Mouse (Mus musculus): ENCODE results near the gene Rab26. TPM values are rescaled to one million over a fixed set of nuclear protein-coding genes. Genes with fewer than 3 reads are reported as not detected.
A peak's percentile ranks its signal among the peaks of the same experiment; 100 is the strongest.

Gene Rab26
- polyA plus RNA-seq, 1 experiment from 2014 or later, result 1.9 TPM

DNA sequence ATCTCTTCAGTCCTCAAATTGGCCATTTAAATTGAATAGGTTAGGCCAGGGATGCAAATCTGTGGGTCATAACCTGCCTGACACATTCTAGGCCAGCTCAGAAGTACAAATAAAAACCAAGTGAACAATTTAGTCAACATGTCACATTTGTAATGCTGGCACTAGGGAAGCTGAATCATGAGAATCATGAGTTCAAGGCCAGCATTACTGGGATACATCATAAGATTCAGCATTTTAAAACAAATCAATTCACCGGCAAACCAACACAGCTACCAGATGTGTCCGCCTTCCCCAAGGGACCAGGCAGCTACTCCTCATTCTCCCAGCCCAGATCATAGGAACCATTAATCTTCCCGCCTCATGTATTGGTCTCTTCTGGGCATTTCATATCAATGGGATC is 50.5 kb downstream of the Rab26 start:
- 86% methylated on average over 3 of the region's 3 CpGs for WGBS
- no peak overlapping the region for H3K9ac ChIP-seq (ENCODE audit: low read length)
- ATAC-seq (ENCODE audit: insufficient number of reproducible peaks, insufficient read depth, low FRiP score, low read depth), result no peak

DNA sequence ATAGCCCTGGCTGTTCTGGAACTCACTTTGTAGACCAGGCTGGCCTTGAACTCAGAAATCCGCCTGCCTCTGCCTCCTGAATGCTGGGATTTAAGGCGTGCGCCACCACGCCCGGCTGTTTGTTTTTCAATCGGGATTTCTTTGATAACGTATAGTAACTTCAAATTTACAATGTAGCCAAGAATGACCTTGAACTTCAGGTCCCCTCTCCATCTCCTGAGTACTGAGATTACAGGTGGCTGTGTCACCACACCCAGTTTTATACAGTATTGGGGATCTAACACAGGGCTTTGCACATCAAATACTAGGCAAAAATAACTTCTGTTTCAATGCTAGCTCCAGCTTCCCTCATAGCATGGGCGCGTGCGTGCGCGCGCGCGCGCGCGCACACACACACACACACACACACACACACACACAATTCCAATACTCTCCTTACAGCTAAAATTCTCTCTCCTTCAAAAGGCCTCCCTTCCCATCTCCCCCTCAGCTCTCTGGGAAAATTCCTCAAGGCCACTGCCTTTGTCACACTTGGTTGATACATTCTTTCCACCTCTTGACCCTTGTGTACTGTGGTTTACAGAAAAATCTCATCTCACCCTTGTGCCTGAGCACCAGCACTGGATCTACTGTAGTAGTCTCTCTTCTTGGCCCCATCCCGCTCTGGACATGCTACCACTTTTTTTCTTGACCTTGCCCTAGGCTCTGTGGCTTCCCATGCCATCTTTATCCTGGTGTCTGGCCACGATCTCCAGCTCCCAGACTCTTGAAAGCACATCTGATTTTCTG is 52.8 kb downstream of the Rab26 start:
- Histone ChIP-seq H3K4me1 (ENCODE audit: control insufficient read depth in 2 of 2, insufficient read depth in 2 of 2, low read length in 2 of 2) (peaks cover 10 to 11% of the 10 kb centered on the region in 2 experiments; a peak in 3 of 4 replicates), H3K9ac (ENCODE audit: low read length) (no peak overlapping the region), H3K9me3 (ENCODE audit: control insufficient read depth, low read length) (no peaks in the 10 kb centered on the region), H3K36me3 (ENCODE audit: control insufficient read depth, insufficient read depth, low read length) (peaks cover 16% of the 10 kb centered on the region), H3K4me3 (ENCODE audit: control insufficient read depth in 1 of 2, insufficient read depth in 1 of 2, low read depth in 1 of 2, low read length in 2 of 2) (no peak overlapping the region), H3K27me3 (ENCODE audit: control insufficient read depth, insufficient read depth, low read length) (no peaks in the 10 kb centered on the region), H3K27ac (replicated peaks in 1 of 2; ENCODE audit: control insufficient read depth in 1 of 2, insufficient read depth in 1 of 2, low read depth in 2 of 2, low read length in 2 of 2) (no peak overlapping the region), H3K4me2 (ENCODE audit: low read length) (no peak overlapping the region)
- ATAC-seq (ENCODE audit: insufficient number of reproducible peaks, insufficient read depth, low FRiP score, low read depth), result no peak
- 95% methylated on average over 20 of the region's 20 CpGs for WGBS

More for the DNA sequence above, 50.5 kb downstream of the Rab26 start:
- H3K27me3 ChIP-seq (ENCODE audit: control insufficient read depth, insufficient read depth, low read length), result peaks cover 17% of the 10 kb centered on the region
- no peak overlapping the region for H3K4me2 ChIP-seq (ENCODE audit: low read length)
- no peak overlapping the region for H3K4me3 ChIP-seq (ENCODE audit: control insufficient read depth in 1 of 2, insufficient read depth in 1 of 2, low read depth in 1 of 2, low read length in 2 of 2)
- H3K36me3 ChIP-seq (ENCODE audit: control insufficient read depth, insufficient read depth, low read length), result no peaks in the 10 kb centered on the region
- H3K4me1 ChIP-seq (ENCODE audit: control insufficient read depth in 2 of 2, insufficient read depth in 2 of 2, low read length in 2 of 2), result peaks cover 7 to 12% of the 10 kb centered on the region in 2 experiments; a peak in 3 of 4 replicates
- H3K27ac ChIP-seq (replicated peaks in 1 of 2; ENCODE audit: control insufficient read depth in 1 of 2, insufficient read depth in 1 of 2, low read depth in 2 of 2, low read length in 2 of 2), result no peak overlapping the region
- no peaks in the 10 kb centered on the region for H3K9me3 ChIP-seq (ENCODE audit: control insufficient read depth, low read length)

DNA sequence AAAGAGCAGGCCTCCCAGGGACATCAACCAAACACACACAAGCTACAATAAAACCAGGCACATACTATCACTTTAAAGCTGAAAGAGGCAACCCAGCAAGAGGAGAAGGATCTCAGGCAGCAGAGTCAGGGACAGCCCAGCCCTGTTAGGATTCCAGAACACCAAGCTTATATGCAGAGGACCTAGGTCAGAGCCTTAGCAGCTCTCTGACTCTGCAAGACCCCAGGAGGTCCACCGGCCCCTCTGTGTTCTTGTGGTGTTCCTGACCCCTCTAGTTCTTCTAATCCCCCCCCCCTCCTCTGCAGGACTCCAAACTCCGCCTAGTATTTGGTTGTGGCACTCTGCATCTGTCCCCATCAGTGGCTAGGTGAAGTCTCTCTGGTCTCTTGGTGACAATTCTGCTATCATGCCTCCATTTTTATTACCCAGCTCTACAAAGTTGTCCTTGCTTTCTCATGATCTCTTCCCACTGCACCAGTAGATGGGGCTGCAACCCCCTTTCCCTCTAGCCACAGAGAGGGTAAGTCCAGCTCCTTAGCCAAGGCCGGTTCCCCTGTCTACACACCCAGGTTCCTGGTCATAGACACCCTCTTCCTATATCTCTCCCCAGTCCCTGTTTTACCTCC is 53.7 kb downstream of the Rab26 start:
- WGBS, result 46% methylated on average over 3 of the region's 3 CpGs

GRCm38 (mm10) chr17:24479431-24479830 is 54.6 kb downstream of the Rab26 start:
- Histone ChIP-seq H3K27ac (replicated peaks in 1 of 2; ENCODE audit: control insufficient read depth in 1 of 2, insufficient read depth in 1 of 2, low read depth in 2 of 2, low read length in 2 of 2) (no peak overlapping the region), H3K4me2 (ENCODE audit: low read length) (peak overlapping the region; percentile 62), H3K4me3 (ENCODE audit: control insufficient read depth in 1 of 2, insufficient read depth in 1 of 2, low read depth in 1 of 2, low read length in 2 of 2) (peak overlapping the region in 1 of 2 experiments; percentile 81; a peak in 2 of 4 replicates), H3K4me1 (ENCODE audit: control insufficient read depth in 2 of 2, insufficient read depth in 2 of 2, low read length in 2 of 2) (peaks cover 5 to 6% of the 10 kb centered on the region in 2 experiments; a peak in 3 of 4 replicates), H3K27me3 (ENCODE audit: control insufficient read depth, insufficient read depth, low read length) (no peaks in the 10 kb centered on the region), H3K9ac (ENCODE audit: low read length) (peak overlapping the region; percentile 56), H3K9me3 (ENCODE audit: control insufficient read depth, low read length) (no peaks in the 10 kb centered on the region), H3K36me3 (ENCODE audit: control insufficient read depth, insufficient read depth, low read length) (peaks cover 34% of the 10 kb centered on the region)
- no peak for ATAC-seq (ENCODE audit: insufficient number of reproducible peaks, insufficient read depth, low FRiP score, low read depth)
- 20% methylated on average over 1 of the region's 1 CpGs for WGBS

More for the DNA sequence above, 53.7 kb downstream of the Rab26 start:
- Histone ChIP-seq H3K27me3 (ENCODE audit: control insufficient read depth, insufficient read depth, low read length) (no peaks in the 10 kb centered on the region), H3K9ac (ENCODE audit: low read length) (no peak overlapping the region), H3K27ac (replicated peaks in 1 of 2; ENCODE audit: control insufficient read depth in 1 of 2, insufficient read depth in 1 of 2, low read depth in 2 of 2, low read length in 2 of 2) (no peak overlapping the region), H3K36me3 (ENCODE audit: control insufficient read depth, insufficient read depth, low read length) (peaks cover 25% of the 10 kb centered on the region), H3K4me3 (ENCODE audit: control insufficient read depth in 1 of 2, insufficient read depth in 1 of 2, low read depth in 1 of 2, low read length in 2 of 2) (no peak overlapping the region), H3K4me1 (ENCODE audit: control insufficient read depth in 2 of 2, insufficient read depth in 2 of 2, low read length in 2 of 2) (peaks cover 7 to 8% of the 10 kb centered on the region in 2 experiments; a peak in 3 of 4 replicates), H3K4me2 (ENCODE audit: low read length) (no peak overlapping the region), H3K9me3 (ENCODE audit: control insufficient read depth, low read length) (no peaks in the 10 kb centered on the region)
- no peak for ATAC-seq (ENCODE audit: insufficient number of reproducible peaks, insufficient read depth, low FRiP score, low read depth)

GRCm38 (mm10) chr17:24478663-24479380 is 55.2 kb downstream of the Rab26 start, which contains the start of gene Mlst8:
Gene Mlst8 (minus strand): TSS chr17:24479078.
- Histone ChIP-seq H3K27me3 (ENCODE audit: control insufficient read depth, insufficient read depth, low read length) (no peaks in the 10 kb centered on the region), H3K4me2 (ENCODE audit: low read length) (peak within 1 kb of the TSS; percentile 62), H3K9me3 (ENCODE audit: control insufficient read depth, low read length) (no peaks in the 10 kb centered on the region), H3K27ac (replicated peaks in 1 of 2; ENCODE audit: control insufficient read depth in 1 of 2, insufficient read depth in 1 of 2, low read depth in 2 of 2, low read length in 2 of 2) (peak within 1 kb of the TSS; percentile 93 to 98), H3K36me3 (ENCODE audit: control insufficient read depth, insufficient read depth, low read length) (peaks cover 39% of the 10 kb centered on the region), H3K4me1 (ENCODE audit: control insufficient read depth in 2 of 2, insufficient read depth in 2 of 2, low read length in 2 of 2) (peaks cover 7 to 8% of the 10 kb centered on the region in 2 experiments; a peak in 3 of 4 replicates), H3K4me3 (ENCODE audit: control insufficient read depth in 1 of 2, insufficient read depth in 1 of 2, low read depth in 1 of 2, low read length in 2 of 2) (peak within 1 kb of the TSS; percentile 62 to 81), H3K9ac (ENCODE audit: low read length) (peak within 1 kb of the TSS; percentile 88)
- WGBS, result under 1% methylated on average over 46 of the region's 48 CpGs
- peak; percentile 89 for ATAC-seq (ENCODE audit: insufficient number of reproducible peaks, insufficient read depth, low FRiP score, low read depth)

DNA sequence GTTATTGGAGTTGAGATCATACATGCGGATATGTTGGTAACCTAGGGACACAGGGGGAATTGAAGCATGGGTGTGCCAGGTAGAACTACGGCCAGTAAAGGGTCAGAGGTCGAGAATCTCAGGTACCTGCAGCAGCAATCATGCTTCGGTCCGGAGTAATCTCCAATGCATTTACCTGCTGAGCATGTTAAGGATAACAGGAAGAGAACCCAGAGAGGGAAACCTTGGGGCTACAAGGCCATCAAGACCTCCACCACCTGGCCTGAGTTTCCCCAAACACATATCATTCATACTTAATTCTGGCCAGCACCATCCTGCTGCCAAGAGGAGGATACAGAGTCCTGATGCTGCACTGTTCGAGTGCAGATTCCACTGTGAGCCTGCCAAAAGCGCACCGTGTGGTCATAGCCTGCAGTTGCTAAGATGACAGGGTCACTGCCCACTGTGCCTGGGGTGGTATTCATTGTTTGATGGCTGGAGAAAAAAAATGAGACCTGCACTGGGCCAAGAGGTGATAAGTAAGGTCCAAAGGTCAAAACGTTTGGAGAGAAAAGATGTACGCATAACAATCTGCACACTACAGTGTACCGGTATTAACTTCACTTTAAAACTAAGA is 55.9 kb downstream of the Rab26 start:
- Histone ChIP-seq H3K4me3 (ENCODE audit: control insufficient read depth in 1 of 2, insufficient read depth in 1 of 2, low read depth in 1 of 2, low read length in 2 of 2) (peak overlapping the region; percentile 62 to 81), H3K27me3 (ENCODE audit: control insufficient read depth, insufficient read depth, low read length) (no peaks in the 10 kb centered on the region), H3K9ac (ENCODE audit: low read length) (peak overlapping the region; percentile 88), H3K4me1 (ENCODE audit: control insufficient read depth in 2 of 2, insufficient read depth in 2 of 2, low read length in 2 of 2) (peaks cover 9 to 11% of the 10 kb centered on the region in 2 experiments; a peak in 3 of 4 replicates), H3K4me2 (ENCODE audit: low read length) (peak overlapping the region; percentile 62), H3K36me3 (ENCODE audit: control insufficient read depth, insufficient read depth, low read length) (peaks cover 46% of the 10 kb centered on the region), H3K9me3 (ENCODE audit: control insufficient read depth, low read length) (no peaks in the 10 kb centered on the region), H3K27ac (replicated peaks in 1 of 2; ENCODE audit: control insufficient read depth in 1 of 2, insufficient read depth in 1 of 2, low read depth in 2 of 2, low read length in 2 of 2) (no peak overlapping the region)
- WGBS, result 49% methylated on average over 11 of the region's 11 CpGs
- no peak for ATAC-seq (ENCODE audit: insufficient number of reproducible peaks, insufficient read depth, low FRiP score, low read depth)

All from heart, embryonic 14.5 days (tissue).